Mouse (Mus musculus): ENCODE results near the gene Rnf150.

GRCm38 (mm10) chr8:83078701-83079533 is 215.8 kb downstream of the Rnf150 start:
- no peak for TF ChIP-seq CTCF (IDR thresholded peaks at IDR 0.05; ENCODE audit: low read depth)
- TF ChIP-seq EP300 (optimal IDR thresholded peaks at IDR 0.05) = no peak

Data from stomach, postnatal 0 days (tissue).